Mouse (Mus musculus) right cerebral cortex, adult 2 months (tissue): ENCODE measurements at regions not wholly inside any gene's neighbourhood (a gene's known extent, or its start where the extent isn't known, plus 50 kb on each side); places are given as distances from the start of the nearest gene placed in this dataset.
A peak's percentile ranks its signal among the peaks of the same experiment; 100 is the strongest.

Experiments used
- DNase-seq, 2 experiments: peaks; one replicate each; pipeline ENCODE4 v3.0.0; 2021 to 2022; ENCODE audit warnings: low spot score in 2 of 2

- no peak for DNase-seq
Measured at GRCm38 (mm10) chrX:140164859-140165258, 102.2 kb downstream of the Pih1h3b start.

GRCm38 (mm10) chrX:140165966-140166365, 103.3 kb downstream of the Pih1h3b start:
- DNase-seq: no peak

- DNase-seq: peak; percentile 3
Measured at GRCm38 (mm10) chrX:140179850-140180249, 117.2 kb downstream of the Pih1h3b start.

GRCm38 (mm10) chrX:140183003-140183402, 120.3 kb downstream of the Pih1h3b start:
- DNase-seq: no peak

- DNase-seq: no peak
Measured at GRCm38 (mm10) chrX:140203676-140204075, 138.4 kb upstream of the Frmpd3 start.

- no peak for DNase-seq
Measured at GRCm38 (mm10) chrX:140208791-140209190, 133.3 kb upstream of the Frmpd3 start.

- DNase-seq: no peak
Measured at GRCm38 (mm10) chrX:140212644-140213361, 129.3 kb upstream of the Frmpd3 start.

GRCm38 (mm10) chrX:140214198-140214849, 127.7 kb upstream of the Frmpd3 start:
- peak in 1 of 2 experiments; percentile 15 for DNase-seq

GRCm38 (mm10) chrX:140255790-140256189, 86.3 kb upstream of the Frmpd3 start:
- no peak for DNase-seq

GRCm38 (mm10) chrX:140269742-140270457, 72.2 kb upstream of the Frmpd3 start:
- DNase-seq: no peak

GRCm38 (mm10) chrX:140277327-140277947, 64.6 kb upstream of the Frmpd3 start:
- peak; percentile 9 to 26 for DNase-seq

GRCm38 (mm10) chrX:140277978-140278729, 63.9 kb upstream of the Frmpd3 start:
- peak; percentile 8 to 41 for DNase-seq

- DNase-seq: peak; percentile 12 to 20
Measured at GRCm38 (mm10) chrX:140279266-140279665, 62.8 kb upstream of the Frmpd3 start.

- DNase-seq: peak; percentile 12 to 13
Measured at GRCm38 (mm10) chrX:140280016-140280415, 62.0 kb upstream of the Frmpd3 start.
